ENCODE assay signal across 8 mouse cellular contexts in the genomic region with DNA sequence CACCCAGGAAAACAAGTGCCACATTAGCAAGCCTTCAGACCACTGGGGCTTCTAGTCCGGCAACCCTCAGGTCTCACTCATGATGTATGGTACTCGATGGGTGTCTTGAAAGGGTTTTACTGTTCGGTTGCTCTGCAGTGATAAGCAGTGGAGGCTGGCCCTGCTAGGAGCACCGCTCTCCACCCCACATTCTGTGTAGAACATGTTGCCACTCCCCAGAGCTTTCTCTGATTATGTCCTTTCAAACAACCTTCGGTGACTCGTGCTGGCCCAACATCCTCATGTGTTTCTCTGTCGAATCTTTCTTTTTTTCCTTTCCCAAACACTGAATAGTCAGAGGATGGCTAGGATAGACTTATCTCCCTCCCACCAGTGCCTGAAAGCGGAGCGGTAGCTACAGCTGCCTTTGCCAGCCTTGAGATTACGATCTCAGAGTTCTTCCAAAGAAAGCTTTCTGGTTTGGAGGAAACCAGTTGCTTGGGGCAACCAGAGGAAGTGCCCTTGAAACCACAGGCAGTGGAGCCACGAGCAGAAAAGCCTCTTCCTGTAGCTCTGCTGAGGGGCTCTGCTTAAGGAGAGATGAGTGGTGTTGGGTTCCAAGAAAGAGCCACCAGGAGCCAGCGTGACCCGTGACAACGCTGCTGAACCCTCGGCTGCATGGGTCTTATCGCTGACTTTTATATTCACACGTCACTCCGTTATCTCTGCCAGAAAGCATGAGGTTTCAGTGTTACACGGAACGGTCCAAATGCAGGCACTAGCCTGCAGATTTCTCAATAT.
A peak's percentile ranks its signal among the peaks of the same experiment; 100 is the strongest.
DNase-seq lines count a peak whose midpoint lies in the region; ATAC-seq lines count a peak whose summit lies in the region.

No protein-coding gene starts in this region.

- no peaks in the 10 kb centered on the region for H3K36me3 ChIP-seq in embryonic facial prominence, embryonic 15.5 days
- H3K36me3 ChIP-seq in liver, embryonic 16.5 days (ENCODE audit: control insufficient read depth, insufficient read depth) = no peaks in the 10 kb centered on the region
- no peaks in the 10 kb centered on the region for H3K36me3 ChIP-seq in forebrain, embryonic 11.5 days (ENCODE audit: control insufficient read depth, insufficient read depth, low read length)

- H3K9ac ChIP-seq in embryonic facial prominence, embryonic 15.5 days = no peak overlapping the region
- H3K9ac ChIP-seq in liver, embryonic 16.5 days (ENCODE audit: low read depth, low read length) = peak overlapping the region; percentile 14; the same call in 1 of the 2 replicates
- no peak overlapping the region for H3K9ac ChIP-seq in forebrain, embryonic 11.5 days (ENCODE audit: low read length)

- 60% methylated on average over 20 of the region's 20 CpGs for WGBS in embryonic facial prominence, embryonic 15.5 days
- 8% methylated on average over 20 of the region's 20 CpGs for WGBS in liver, embryonic 16.5 days (ENCODE audit: insufficient replicate concordance)
- 83% methylated on average over 20 of the region's 20 CpGs for WGBS in forebrain, embryonic 11.5 days

- H3K4me1 ChIP-seq in embryonic facial prominence, embryonic 15.5 days = peaks cover 18% of the 10 kb centered on the region
- H3K4me1 ChIP-seq in liver, embryonic 16.5 days (ENCODE audit: control insufficient read depth, low read depth, low read length) = peaks cover 30% of the 10 kb centered on the region
- H3K4me1 ChIP-seq in forebrain, embryonic 11.5 days (replicated peaks; ENCODE audit: control insufficient read depth, insufficient read depth, low read length) = no peaks in the 10 kb centered on the region

- 0 out of 2 replicates have a peak overlapping the region, but pooled peaks have one; percentile 17 for H3K27ac ChIP-seq in embryonic facial prominence, embryonic 15.5 days (replicated peaks)
- H3K27ac ChIP-seq in liver, embryonic 16.5 days (ENCODE audit: low read length) = peak overlapping the region; percentile 70
- H3K27ac ChIP-seq in forebrain, embryonic 11.5 days (ENCODE audit: low read depth, low read length) = no peak overlapping the region

- no peak overlapping the region; the same call in 1 of the 2 replicates for H3K4me2 ChIP-seq in embryonic facial prominence, embryonic 15.5 days (replicated peaks)
- peak overlapping the region; percentile 65 for H3K4me2 ChIP-seq in liver, embryonic 16.5 days (ENCODE audit: low read depth, low read length)
- H3K4me2 ChIP-seq in forebrain, embryonic 11.5 days (ENCODE audit: low read depth, low read length, severe bottlenecking) = no peak overlapping the region

- DNase-seq in heart, adult 18-20 months = peak; percentile 24 to 31
- no peak for DNase-seq in heart, adult 8-10 months (ENCODE audit: low spot score)
- peak; percentile 70 for DNase-seq in CD4-positive, CD25-positive, alpha-beta regulatory T cell, adult 2 months (ENCODE audit: low read depth, low spot score)
- no peak for DNase-seq in gastrocnemius, postnatal 14 days
- DNase-seq in forebrain, embryonic 11.5 days (ENCODE audit: low spot score) = no peak
- no peak for DNase-seq in right cerebral cortex, postnatal 10 days (ENCODE audit: low spot score in 2 of 2)

- intact Hi-C loops in gastrocnemius, postnatal 14 days (cut with DNase I; ENCODE audit: low total_unique reads) = no loop called here

- H3K4me3 ChIP-seq in embryonic facial prominence, embryonic 15.5 days (replicated peaks) = no peak overlapping the region
- H3K4me3 ChIP-seq in liver, embryonic 16.5 days (ENCODE audit: low read depth, low read length) = peak overlapping the region; percentile 33
- no peak overlapping the region for H3K4me3 ChIP-seq in forebrain, embryonic 11.5 days (ENCODE audit: low read depth, low read length)

- H3K27me3 ChIP-seq in embryonic facial prominence, embryonic 15.5 days = no peaks in the 10 kb centered on the region
- H3K27me3 ChIP-seq in liver, embryonic 16.5 days (ENCODE audit: control insufficient read depth, insufficient read depth, low read depth, low read length) = no peaks in the 10 kb centered on the region
- no peaks in the 10 kb centered on the region for H3K27me3 ChIP-seq in forebrain, embryonic 11.5 days (ENCODE audit: control insufficient read depth, insufficient read depth, low read length)

- ATAC-seq in embryonic facial prominence, embryonic 15.5 days (ENCODE audit: insufficient number of reproducible peaks, low FRiP score, low TSS enrichment, low read depth) = peak; percentile 7; the same call in 1 of the 2 replicates
- peak; percentile 77 for ATAC-seq in liver, embryonic 16.5 days (ENCODE audit: low read depth)
- no peak for ATAC-seq in forebrain, embryonic 11.5 days (replicated peaks; ENCODE audit: low FRiP score)

- no peaks in the 10 kb centered on the region for H3K9me3 ChIP-seq in embryonic facial prominence, embryonic 15.5 days (replicated peaks)
- no peaks in the 10 kb centered on the region for H3K9me3 ChIP-seq in liver, embryonic 16.5 days (replicated peaks; ENCODE audit: control insufficient read depth, low read length)
- no peaks in the 10 kb centered on the region for H3K9me3 ChIP-seq in forebrain, embryonic 11.5 days (ENCODE audit: control insufficient read depth, low read length)

Comparison
In these comparisons a context has a peak if more than half of its experiments do, and no peak if none do; other contexts are left out.
1. DNase-seq: peak in heart, adult 18-20 months (2 of 2) and CD4-positive, CD25-positive, alpha-beta regulatory T cell, adult 2 months (single experiment); none in heart, adult 8-10 months (single experiment), gastrocnemius, postnatal 14 days (single experiment), forebrain, embryonic 11.5 days (single experiment) and right cerebral cortex, postnatal 10 days (0 of 2).